Mouse (Mus musculus): Measurements from ENCODE around the gene Ywhag.

DNA sequence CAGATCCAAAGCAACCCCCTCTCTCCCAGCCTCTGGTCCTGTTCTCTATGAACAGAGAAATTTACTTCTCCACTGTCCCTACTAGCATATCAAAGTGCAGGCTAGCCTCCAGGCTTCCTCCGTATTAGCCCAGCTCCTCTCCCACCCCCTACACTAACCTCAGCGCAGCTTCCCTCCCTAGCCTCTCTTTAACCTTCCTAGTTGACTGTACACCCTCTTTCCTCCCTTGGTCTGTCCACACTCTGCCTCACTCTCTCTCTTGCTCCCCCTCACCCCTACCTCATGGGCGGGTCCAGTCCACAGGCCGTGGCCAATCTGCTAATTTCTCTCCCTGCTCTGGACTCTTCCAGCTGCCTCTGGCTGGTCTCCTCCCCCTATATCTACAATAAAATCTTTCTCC lies 44.1 kb downstream of the Ywhag start:
- TF ChIP-seq CTCF (IDR thresholded peaks at IDR 0.05) (no peak), POLR2A (IDR thresholded peaks at IDR 0.05; ENCODE audit: insufficient read depth, low read depth, low read length) (no peak)

All from heart, adult 2 months (tissue).